Mouse (Mus musculus) CD4-positive, CD25-positive, alpha-beta regulatory T cell, adult 2 months (primary cell): ENCODE results near the gene Inpp5a.

Experiments used
- DNase-seq: peaks from one replicate; pipeline ENCODE4 v3.0.0-alpha.2; 2012; ENCODE audit warnings: low read depth, low spot score

The Inpp5a gene

GRCm38 (mm10) chr7:139439922-139440895 lies 51.3 kb downstream of the Inpp5a start:
- peak; percentile 14 for DNase-seq

DNA sequence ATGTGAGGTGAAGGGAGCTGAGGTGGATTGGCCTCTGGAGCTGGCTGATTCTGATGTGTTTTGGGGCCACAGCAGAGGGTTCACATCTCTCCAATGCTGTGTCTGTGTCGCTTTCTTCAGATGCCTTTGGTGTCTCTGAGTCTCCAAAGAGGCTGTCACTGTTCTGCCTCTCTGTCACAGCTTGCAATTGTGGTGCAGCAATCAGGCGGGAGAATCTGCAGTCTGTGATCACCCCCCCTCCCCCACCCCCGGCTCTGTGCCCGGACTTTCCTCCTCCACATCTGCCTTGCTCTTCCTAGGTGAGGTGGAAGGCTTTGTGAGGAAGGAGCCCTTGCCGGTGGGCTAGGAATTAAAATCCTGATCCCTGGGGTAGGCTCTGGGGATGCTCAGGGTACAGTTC lies 52.1 kb downstream of the Inpp5a start:
- DNase-seq = no peak

DNA sequence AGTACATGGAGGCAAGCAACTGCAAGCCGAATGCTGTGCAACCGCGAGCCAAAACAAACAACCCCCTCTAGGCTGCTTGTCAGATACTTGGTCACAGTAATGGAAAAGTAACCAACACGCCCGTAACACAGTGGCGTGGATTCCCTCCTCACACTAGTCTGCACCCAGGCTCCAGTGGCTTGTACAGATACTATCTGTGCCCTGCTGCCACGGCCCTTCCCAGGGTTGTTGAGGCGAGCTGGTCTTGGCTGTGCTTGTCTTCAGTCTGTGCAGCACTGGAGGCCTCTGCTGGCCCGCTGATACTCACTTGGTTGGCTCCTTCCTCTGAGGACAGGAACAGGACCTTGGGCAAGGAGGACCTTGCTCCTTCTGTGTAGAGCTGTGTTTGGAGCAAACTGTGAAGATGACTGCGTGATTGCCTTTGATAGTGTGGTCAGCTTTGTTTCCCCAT lies 52.9 kb downstream of the Inpp5a start:
- no peak for DNase-seq

DNA sequence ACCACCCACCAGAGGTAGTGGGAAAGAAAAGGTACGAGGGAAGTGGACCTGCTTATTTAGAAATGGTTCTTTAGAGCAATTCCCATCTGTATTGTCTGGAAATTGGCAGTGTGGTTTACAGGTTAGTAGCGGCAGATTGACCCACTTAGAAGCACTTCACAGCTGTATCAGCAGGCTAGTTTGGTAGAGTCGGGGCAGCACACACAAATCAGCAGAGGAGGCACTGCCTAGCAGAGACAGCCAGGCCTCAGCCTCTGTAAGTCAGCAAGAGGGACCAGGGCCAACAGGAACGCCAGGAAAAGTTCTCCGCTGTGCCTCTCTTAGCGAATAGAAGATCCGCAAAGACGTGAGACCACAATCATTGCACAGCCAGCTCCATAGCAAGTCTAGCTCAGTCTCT lies 56.7 kb downstream of the Inpp5a start:
- no peak for DNase-seq

GRCm38 (mm10) chr7:139447381-139447780 lies 58.5 kb downstream of the Inpp5a start:
- DNase-seq = no peak

DNA sequence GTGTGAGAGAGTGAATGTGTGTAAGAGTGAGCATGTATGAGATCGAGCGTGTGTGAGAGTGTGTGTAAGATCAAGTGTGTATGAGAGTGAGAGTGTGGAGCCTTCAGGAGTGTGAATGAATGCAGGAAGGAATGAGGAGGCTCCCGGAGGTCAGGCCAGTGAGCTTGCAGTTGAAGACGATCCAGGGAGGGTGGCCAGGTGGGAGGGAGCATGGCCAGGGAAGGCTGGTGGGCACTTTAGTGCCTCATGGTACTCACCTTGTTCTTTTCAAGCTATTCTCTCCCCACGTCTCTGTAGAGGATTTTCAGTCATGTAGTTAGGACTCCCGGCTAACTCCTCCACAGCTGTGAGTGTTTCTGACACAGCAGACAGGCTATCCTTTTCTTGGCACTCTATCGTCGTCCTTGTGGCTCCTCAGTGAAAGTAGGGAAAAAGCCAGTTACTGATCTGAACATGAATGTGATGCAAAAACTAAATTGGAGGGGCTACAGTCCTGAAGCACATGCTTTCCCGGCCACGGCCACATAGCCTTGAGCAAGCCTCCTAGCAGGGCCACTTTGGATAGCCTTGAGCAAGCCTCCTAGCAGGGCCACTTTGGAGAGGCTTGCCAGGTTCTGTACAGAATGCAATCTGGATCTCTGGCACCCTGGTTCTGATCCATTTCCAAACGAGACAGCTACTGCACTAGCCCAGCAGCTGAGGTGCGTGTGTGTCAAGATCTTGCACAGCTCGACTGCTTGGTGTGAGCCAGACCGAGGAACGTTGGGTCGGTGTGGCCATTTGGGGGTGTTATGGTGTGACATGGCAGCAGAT lies 61.5 kb downstream of the Inpp5a start:
- DNase-seq = no peak

DNA sequence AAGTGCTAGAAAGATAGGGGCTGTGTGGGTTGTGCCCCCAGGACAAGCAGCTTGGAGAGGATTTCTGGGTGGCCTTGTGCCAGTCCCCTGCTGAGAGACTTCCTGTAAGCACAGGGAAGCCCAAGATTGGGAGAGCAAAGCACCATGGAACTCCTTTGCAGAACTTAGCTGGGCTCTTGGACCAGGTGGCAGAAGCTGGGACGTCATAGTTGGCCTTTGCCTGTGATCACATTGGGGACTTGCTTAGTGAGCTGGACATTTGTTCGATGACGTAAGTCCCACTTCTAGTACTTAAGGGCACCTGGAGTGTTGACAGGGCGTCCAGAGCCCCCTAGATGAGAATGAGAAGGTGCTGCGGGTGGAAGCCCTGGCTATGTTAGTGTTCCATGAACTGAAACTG lies 62.8 kb downstream of the Inpp5a start:
- no peak for DNase-seq

DNA sequence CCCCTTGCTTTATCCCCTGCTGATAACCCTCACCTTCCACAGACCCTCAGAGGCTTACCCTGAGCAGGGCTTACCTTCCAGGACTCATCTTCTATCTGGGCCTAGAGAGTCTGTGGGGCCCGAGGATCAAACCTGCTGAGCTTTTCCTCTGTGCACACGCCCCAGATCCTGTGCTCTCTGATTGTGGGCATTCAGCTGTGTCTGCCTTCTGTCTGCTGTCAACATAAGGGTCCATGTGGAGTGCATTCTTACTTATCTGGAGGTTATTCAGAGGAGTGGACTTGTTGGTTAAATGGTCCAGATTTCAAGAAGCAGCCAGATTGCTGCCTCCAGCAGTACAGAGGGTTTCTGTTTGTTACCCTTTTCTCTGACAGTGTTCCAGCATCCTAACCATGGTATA lies 63.3 kb downstream of the Inpp5a start:
- DNase-seq = no peak

- DNase-seq = no peak
Observed at GRCm38 (mm10) chr7:139453198-139453597, 64.3 kb downstream of the Inpp5a start.

DNA sequence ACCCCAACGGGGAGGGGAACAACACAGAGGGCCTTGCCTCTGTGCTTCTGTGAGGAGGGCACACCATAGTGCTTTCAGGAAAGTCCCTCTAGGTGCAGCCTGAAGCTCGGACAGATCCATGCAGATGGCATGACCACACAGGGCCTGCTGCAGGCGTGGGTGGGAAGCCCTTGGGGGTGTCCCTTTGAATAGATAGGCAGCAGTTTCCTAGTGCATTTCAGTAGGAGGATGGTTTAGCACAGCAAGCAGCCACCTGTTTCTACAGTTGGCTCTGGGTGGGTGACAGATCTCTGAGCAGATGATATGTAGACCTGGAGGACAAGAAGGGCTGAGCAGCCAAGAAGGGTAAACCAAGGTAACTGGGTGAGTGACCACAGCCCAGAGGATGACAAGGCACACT lies 65.4 kb downstream of the Inpp5a start:
- DNase-seq = no peak

GRCm38 (mm10) chr7:139456759-139457158 lies 67.8 kb downstream of the Inpp5a start:
- DNase-seq = no peak

GRCm38 (mm10) chr7:139461344-139461743 lies 72.4 kb downstream of the Inpp5a start:
- DNase-seq = no peak

DNA sequence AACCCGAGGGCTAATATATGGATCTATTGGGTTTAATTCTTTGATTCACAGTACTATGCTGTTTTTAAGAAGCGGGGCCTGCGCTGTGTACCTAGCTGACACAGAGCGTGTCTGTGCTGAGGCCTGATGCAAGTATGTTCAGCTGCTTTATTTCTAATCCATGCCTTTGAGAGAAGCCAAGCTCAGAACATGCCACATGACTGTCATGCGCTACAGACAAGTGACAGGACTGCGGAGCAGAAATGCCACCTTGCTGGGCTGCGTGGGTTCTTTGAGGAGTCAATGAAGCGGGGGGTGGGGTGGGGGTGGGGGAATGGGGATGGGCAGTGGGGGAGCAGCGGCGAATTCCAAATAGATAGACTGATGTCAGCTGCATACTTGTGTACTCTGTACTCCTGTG lies 73.2 kb downstream of the Inpp5a start:
- DNase-seq = no peak

DNA sequence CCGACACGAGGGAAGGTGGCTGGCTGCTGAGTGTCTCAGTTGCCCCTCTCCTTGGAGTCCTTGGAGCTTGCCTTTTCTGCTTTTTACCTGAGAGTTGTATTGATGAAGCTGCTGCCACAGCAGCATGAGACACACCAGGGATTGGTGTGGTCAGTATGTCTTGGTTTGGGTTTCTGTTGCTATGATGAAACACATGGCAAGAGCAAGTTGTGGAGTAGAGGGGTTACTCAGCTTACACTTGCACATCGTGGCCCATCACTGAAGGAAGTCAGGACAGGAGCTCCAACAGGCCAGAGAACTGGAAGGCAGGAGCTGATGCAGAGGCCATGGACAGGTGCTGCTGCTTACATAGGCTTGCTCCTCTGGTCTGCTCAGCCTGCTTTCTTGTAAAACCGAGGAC lies 76.6 kb downstream of the Inpp5a start:
- DNase-seq = no peak

DNA sequence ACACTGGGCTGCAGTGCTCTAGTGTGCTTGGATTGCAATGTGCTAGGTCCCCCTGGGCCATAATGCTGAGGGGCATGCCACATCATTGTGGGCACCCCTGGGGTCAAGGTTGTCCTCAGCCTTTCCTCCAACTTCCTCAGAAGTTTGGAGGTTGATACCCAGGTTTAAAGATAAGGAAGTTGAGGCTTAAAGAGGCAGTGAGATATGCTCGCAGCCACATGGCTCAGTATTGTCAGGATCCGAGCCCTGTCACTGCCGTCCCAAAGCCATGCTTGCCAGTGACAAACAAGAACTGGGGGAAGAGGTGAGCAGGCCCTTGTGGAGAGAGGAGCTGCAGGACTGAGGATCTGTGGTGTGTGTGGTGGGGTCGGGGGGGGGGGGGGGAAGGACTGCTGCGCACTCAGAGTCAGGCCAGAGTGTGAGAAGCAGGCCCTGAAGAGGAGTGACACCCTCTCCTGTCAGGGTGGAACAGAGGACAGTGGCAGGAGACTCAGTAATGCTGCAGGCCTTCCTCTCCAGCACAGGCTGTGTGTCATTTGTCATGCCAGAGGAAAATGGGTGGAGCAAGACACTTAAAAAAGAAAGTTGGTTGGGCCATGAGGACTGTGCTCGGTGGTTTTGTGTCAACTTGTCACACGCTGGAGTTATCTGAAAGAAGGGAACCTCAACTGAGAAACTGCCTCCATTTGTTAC lies 77.7 kb downstream of the Inpp5a start:
- DNase-seq = no peak

DNA sequence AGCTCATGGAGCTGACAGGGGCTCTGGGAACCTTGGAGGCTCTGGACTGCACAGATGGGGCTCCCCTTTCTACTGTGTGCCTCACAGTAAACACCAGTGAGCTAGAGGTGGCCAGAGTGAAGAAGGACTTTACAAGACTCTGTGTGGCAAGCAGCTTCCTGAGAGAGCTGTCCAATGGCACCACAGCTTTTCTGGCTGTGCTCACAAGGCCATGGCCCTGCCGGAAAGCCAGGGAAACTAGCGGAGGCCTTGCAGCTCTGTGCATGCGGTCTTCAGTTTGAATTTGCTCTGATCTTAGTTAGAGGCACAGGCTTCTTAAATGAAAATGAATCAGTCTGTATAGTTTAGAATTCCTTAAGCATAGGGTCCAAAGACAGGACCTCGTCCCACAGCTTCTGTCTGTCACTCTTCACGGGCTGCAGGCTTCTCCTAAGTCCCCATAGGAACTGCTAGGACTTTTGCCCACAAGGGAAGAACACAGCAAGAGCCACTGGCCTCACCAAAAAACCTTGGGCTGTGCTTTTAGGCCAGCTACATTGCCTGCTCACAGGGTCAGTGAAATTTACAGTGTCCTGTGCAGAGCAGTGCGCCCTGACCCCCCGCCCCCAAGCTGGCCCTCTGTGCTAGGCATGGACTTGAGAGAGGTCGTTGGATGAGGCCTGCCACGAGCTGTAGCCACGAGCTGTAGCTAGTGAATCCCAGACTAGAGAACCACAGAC lies 78.4 kb downstream of the Inpp5a start:
- DNase-seq = no peak

DNA sequence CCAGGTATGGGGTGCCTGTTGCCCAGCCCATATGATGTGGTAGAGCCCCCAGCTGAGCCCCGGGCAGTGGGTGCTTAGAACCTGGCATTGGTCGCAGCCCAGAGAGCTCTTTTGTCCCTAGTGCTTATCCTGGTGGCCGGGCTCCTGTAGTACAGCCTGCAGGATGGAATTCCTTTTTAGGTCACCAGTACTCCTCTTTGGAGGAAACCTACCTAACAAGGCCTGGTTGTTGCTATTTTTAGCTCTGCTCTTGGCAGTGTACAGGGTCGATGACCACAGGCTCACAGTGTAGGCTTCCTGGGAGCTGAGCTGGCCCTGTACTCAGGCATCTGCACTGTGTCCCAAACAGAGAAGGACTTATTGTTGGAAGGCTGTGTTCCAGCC lies 79.0 kb downstream of the Inpp5a start:
- DNase-seq = no peak

- no peak for DNase-seq
Observed at GRCm38 (mm10) chr7:139468440-139468839, 79.5 kb downstream of the Inpp5a start.

GRCm38 (mm10) chr7:139469457-139469856 lies 80.5 kb downstream of the Inpp5a start:
- no peak for DNase-seq

DNA sequence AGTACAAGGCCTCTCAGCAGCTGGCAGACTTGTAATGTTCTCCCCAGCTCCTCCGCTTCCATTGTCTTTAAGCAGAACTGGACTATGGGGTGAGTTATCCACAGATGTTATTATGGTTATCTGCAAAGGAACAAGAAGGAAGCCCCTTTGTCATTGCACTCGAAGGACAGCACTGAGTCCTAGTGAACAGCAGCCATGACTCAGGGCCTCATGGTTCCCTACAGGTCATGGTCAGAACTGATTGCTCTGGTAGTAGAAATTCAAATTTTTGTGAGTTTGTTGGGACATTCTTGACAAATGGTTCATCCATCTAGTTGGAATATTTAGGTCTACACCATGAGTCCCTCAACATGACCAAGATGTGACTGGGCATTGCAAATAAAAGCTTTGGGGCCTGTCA lies 81.6 kb downstream of the Inpp5a start:
- DNase-seq = no peak

DNA sequence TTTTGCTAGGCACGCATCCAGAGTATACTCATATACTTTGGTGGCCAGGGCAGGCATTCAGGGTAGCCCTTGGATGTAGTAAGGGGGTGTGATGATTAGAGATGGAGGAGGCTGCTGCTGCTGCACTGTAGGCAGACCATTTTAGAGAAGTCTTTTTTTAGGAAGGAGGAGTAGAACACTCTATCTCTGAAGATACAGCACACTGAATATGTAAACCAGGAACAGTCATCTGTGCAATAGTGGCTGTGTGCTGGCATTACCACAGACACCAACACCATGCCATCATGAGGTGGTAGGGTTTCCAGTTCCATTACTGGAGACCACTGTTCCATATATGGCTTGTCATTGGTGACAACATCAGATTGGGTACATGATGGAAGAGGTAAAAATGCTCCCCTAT lies 83.1 kb downstream of the Inpp5a start:
- no peak for DNase-seq
